Mouse (Mus musculus) erythroblast, embryonic 14.5 days (primary cell): ENCODE results near the gene Nuak1. TPM values are rescaled to one million over a fixed set of nuclear protein-coding genes. Genes with fewer than 3 reads are reported as not detected.

Experiments
- H3K27me3 ChIP-seq: 2 replicates; pipeline ENCODE4 v1.6.1; 2012; ENCODE audit warnings: inconsistent platforms; ENCODE audit not compliant: control insufficient read depth
- H3K36me3 ChIP-seq: 2 replicates; pipeline ENCODE4 v1.6.1; 2012; ENCODE audit warnings: mild to moderate bottlenecking, inconsistent platforms; ENCODE audit not compliant: control insufficient read depth
- H3K4me1 ChIP-seq: 2 replicates; pipeline ENCODE4 v1.6.1; 2012; ENCODE audit warnings: inconsistent platforms; ENCODE audit not compliant: control insufficient read depth
- H3K4me3 ChIP-seq: replicated peaks from 2 replicates; pipeline ENCODE3; 2012; ENCODE audit warnings: moderate library complexity, mild to moderate bottlenecking, inconsistent platforms
- H3K9me3 ChIP-seq: 2 replicates; pipeline ENCODE4 v1.6.1; 2012; ENCODE audit warnings: low read length, inconsistent platforms, mixed read lengths; ENCODE audit not compliant: control insufficient read depth
- GATA1 ChIP-seq: IDR thresholded peaks from 2 replicates; pipeline ENCODE4 v1.6.1; 2012; ENCODE audit warnings: low read length, inconsistent platforms, mixed read lengths
- TAL1 ChIP-seq: IDR thresholded peaks from 3 replicates; pipeline ENCODE4 v1.6.1; 2012; ENCODE audit warnings: low read length, inconsistent platforms, mixed read lengths
- polyA plus RNA-seq: library from polyadenylated mRNA; stranded (reverse); fragments of >175 nt; gene quantifications from 2 replicates; pipeline ENCODE4 v1.2.3, GENCODE M21; 2012

Gene Nuak1
- polyA plus RNA-seq, 1 experiment = 0.03 TPM

DNA sequence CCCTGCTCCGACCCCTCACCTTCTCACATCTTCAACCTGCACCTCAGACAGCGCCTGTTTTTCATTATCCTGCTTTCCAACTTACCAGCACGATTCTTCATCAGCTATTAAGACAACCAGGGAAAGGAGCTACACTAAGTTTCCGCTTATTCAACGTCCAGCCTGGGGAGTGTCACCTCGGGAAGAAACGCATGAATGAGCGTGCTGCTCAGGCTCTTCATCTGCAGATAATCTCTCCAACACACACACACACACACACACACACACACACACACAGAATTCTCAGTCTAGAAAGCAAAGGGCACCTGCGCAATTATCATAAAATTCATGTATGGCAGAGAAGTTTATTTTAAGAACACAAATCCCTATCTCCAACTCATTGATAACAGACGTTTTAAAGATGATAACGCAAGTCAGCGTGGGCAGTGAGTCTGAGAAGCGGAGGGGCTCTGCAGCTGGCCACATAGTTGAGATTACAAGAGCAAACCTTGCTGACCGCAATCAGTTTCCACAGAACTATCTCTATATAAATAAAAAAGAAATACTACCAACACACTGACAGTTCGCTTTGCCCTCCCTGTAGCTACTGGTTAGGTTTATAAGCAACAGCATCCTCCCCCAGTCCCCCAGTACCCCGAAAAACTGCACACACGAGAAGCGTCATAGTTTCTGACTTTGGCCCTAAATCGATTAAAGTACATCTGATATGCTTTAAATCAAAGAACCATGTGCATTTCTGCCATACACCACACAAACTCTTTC, 1.8 kb downstream of the Nuak1 start:
- Histone ChIP-seq H3K4me3 (no peak overlapping the region), H3K9me3 (no peaks in the 10 kb centered on the region), H3K27me3 (peaks cover 50% of the 10 kb centered on the region), H3K4me1 (peaks cover 2% of the 10 kb centered on the region), H3K36me3 (no peaks in the 10 kb centered on the region)
- TF ChIP-seq TAL1 = no peak
- no peak for TF ChIP-seq GATA1

DNA sequence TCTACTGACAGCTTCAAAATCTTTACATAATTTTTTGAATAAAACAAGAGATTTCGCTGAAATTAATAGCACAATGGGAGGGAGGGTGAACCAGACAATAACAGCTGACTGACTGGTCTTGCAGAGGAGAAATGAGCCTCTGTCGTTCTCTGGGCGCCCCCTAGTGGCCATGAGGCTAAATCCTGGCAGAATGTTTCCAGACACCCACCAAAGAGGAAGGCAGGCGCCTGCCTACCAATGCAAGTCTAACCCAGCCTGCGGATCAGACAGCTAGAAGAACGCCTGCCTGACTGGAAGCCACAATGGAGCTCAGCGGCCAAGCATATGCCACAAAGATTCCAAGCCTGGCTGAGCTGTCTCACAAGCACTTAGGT, 2.4 kb downstream of the Nuak1 start:
- H3K27me3 ChIP-seq = peaks cover 50% of the 10 kb centered on the region
- peaks cover 2% of the 10 kb centered on the region for H3K4me1 ChIP-seq
- H3K4me3 ChIP-seq = no peak overlapping the region
- no peaks in the 10 kb centered on the region for H3K36me3 ChIP-seq
- TF ChIP-seq TAL1 (no peak), GATA1 (no peak)
- no peaks in the 10 kb centered on the region for H3K9me3 ChIP-seq

DNA sequence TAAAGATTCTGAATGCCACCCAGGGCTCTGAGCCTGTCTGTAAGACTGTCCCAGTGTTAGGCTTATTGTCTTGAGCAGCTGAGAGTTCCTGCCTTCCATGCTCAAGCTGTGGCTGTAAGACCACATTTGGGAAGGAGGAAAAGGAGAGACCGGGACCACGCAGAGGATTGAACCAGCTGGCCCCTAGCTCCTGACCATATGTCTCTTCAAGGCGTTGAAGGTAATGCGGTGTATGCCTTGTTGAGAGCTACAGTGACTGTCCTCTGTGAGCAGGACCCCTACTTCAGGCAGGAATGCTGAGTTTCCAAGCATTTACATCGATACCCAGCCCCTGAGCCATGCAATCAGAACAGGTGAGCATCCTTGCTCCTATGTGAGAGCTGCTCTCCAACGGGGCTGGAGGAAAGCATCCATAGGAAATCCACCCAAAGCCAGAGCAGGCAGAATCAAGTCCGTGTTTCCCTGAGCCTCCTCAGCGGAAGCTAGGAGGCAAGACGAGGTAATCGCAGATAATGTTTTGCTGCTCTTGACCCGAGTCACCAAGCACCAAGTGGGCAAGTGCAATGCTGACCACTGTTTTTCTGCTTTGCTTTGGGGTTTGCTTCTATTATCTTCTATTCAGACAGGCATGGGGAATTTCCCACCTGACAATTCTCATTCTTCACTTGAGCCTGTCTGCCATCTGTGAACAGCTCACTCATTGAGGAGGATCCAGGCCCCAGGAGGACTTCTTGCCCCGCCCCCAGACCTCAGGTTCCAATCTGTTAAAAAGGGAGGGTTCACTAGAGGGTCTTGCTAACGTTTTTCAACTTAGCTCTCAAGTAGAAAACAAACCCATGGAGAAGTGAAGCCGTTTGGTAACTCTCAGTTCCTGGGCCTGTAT, 3.0 kb downstream of the Nuak1 start:
- Histone ChIP-seq H3K36me3 (no peaks in the 10 kb centered on the region), H3K4me3 (no peak overlapping the region), H3K4me1 (peaks cover 2% of the 10 kb centered on the region), H3K9me3 (no peaks in the 10 kb centered on the region), H3K27me3 (peaks cover 44% of the 10 kb centered on the region)
- TF ChIP-seq GATA1 = no peak

DNA sequence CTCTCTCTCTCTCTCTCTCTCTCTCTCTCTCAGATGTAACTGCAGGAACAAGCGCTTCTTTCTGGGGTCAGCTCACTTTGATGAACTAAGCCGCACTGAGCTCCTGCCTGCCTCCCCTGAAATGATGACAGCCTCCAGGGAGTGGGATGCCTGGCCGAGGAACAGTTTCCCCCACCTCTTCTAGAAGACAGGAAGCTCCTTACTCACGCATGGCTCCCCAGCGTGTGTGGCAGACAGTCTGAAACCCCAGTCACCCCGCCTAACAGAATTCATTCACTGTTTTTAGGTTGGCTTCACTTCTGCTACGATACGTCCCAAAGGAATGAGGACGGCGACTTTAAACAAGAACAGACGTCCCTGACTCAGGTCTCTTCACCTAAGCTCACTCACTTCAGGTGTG, 4.5 kb downstream of the Nuak1 start:
- no peak overlapping the region for H3K4me3 ChIP-seq
- no peaks in the 10 kb centered on the region; the same call in 1 of the 2 replicates for H3K4me1 ChIP-seq
- H3K9me3 ChIP-seq = no peaks in the 10 kb centered on the region
- H3K36me3 ChIP-seq = no peaks in the 10 kb centered on the region
- H3K27me3 ChIP-seq = peaks cover 29% of the 10 kb centered on the region
- no peak for TF ChIP-seq GATA1
- no peak for TF ChIP-seq TAL1

DNA sequence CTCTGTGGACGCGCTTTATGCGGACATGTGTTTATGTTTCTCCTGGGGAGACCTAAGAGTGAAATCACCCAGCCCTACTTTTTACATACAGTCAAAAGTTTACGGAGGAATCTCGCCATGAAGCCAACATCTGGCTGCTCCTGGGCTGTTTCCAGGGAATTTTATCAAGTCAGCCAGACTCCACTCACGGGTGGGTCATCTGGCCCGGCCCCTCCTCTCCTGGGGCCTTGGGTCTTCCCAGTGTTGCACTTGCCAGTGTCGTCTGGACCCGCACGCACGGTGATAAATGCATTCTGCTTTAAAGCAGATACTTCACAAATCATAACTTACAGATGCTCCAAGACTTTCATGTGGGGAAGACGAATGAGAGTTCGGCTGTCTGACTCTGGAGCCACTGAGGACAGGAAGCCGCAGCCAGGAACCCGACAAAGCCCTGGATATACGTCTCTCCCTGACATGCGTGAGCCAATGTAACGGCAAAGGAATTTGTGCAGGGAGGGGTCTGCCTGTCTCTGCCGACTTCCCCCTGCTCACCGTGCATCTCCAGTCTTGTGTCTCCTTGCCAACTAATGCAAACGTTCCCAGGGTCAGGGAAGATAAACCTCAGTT, 7.1 kb downstream of the Nuak1 start:
- Histone ChIP-seq H3K9me3 (no peaks in the 10 kb centered on the region), H3K27me3 (peaks cover 3% of the 10 kb centered on the region), H3K4me3 (no peak overlapping the region), H3K4me1 (no peaks in the 10 kb centered on the region), H3K36me3 (no peaks in the 10 kb centered on the region)
- TF ChIP-seq GATA1 = no peak

DNA sequence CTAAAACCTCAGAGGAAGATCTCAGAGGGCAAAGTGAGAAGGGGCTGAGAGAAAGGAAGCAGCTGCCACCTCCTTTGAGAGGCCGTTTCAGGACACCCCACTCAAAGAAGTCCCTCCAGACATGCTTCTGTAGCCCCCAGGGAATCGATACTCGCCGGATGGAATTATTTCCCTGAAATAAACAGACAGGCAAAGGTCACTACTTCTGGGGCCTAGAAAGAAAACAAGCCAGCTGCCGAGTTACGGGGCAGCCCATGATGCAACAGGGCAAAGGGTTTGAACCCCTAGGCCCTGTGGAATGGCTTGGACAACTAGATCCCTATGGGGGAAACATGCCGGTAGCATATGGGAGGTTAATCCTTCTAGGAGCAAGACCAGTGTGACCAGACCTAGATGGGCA, 16.0 kb downstream of the Nuak1 start:
- Histone ChIP-seq H3K27me3 (no peaks in the 10 kb centered on the region), H3K9me3 (no peaks in the 10 kb centered on the region), H3K4me1 (no peaks in the 10 kb centered on the region), H3K4me3 (no peak overlapping the region), H3K36me3 (no peaks in the 10 kb centered on the region)
- TF ChIP-seq TAL1 = no peak
- no peak for TF ChIP-seq GATA1

DNA sequence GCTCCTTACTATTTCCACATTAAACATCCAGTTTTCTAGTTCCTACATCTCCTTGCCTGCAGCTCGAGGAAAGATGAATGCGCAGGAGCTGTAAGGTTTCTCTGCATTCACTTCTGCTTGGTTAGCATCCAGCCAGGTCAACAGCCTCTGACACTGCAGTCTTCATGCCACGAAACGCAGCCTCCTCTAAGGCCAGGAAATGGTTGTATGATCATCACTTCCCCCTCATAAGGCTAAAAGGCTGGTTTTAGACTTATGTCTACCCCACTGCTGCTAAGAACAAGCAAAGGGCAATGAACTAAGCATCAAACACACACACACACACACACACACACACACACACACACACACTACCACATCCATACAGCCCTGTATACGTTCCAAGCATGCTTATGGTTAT, 16.5 kb downstream of the Nuak1 start:
- H3K9me3 ChIP-seq = no peaks in the 10 kb centered on the region
- H3K4me3 ChIP-seq = no peak overlapping the region
- no peak for TF ChIP-seq TAL1
- TF ChIP-seq GATA1 = no peak
- no peaks in the 10 kb centered on the region for H3K4me1 ChIP-seq
- no peaks in the 10 kb centered on the region for H3K27me3 ChIP-seq
- H3K36me3 ChIP-seq = no peaks in the 10 kb centered on the region

DNA sequence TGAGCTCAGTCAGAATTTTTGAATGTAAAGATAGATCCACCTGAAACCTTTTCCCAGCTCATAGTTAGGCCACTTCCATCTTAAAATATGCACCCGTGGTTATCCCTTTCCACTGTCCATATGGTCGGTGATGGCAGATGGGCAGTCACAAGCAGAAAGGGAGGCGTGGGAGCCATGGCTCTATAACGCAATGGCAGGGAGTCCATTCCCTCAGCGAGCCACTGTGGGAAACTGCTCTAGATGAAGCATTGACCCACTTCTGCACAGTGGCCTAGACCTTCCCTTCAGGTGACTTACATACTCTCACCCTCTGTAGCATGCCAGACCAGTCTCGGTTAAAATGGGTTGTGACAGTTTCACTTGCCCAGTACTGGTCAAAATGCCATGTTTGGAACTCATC, 19.8 kb downstream of the Nuak1 start:
- Histone ChIP-seq H3K27me3 (no peaks in the 10 kb centered on the region), H3K9me3 (no peaks in the 10 kb centered on the region), H3K4me3 (no peak overlapping the region), H3K36me3 (no peaks in the 10 kb centered on the region), H3K4me1 (no peaks in the 10 kb centered on the region)
- TF ChIP-seq GATA1 (no peak), TAL1 (no peak)

DNA sequence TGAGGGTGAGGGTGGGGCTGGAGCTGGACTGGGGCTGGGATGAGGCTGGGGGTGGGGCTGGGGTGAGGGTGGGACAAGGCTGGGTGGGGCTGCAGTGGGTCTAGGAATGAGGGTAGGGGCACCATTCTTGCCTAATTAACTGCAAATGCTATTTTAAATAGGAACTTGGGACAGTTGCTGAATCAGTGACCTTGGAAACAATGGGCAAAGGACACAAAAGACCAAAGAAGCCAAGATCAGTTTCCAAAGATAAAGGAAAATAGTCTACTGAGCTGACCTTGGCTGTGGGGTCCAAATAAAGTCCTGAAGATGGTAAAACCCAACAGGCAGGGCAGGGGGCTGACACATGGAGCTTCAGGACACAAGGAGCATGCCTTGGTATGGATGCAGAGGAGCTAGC, 22.0 kb downstream of the Nuak1 start:
- Histone ChIP-seq H3K9me3 (no peaks in the 10 kb centered on the region), H3K36me3 (no peaks in the 10 kb centered on the region), H3K4me1 (no peaks in the 10 kb centered on the region), H3K4me3 (no peak overlapping the region), H3K27me3 (no peaks in the 10 kb centered on the region)
- TF ChIP-seq TAL1 (no peak), GATA1 (no peak)
